Mouse (Mus musculus): ENCODE measurements at regions not wholly inside any gene's neighbourhood (a gene's known extent, or its start where the extent isn't known, plus 50 kb on each side); places are given as distances from the start of the nearest gene placed in this dataset.
"Not testable (repeated sequence)": the region's sequence is repeated elsewhere in the genome, so short reads cannot be mapped to it uniquely, and the experiment has no call there.

GRCm38 (mm10) chr5:82664121-82664520, 690.9 kb downstream of the Tecrl start:
- Histone ChIP-seq H3K27ac (no peak overlapping the region), H3K4me1 (ENCODE audit: insufficient read depth, low read length) (no peaks in the 10 kb centered on the region), H3K36me3 (ENCODE audit: insufficient read depth, low read length) (no peaks in the 10 kb centered on the region), H3K4me3 (ENCODE audit: low read length) (no peak overlapping the region), H3K4me2 (ENCODE audit: low read depth, low read length) (no peak overlapping the region), H3K9ac (replicated peaks; ENCODE audit: low read length) (no peak overlapping the region), H3K9me3 (ENCODE audit: low read length) (no peaks in the 10 kb centered on the region), H3K27me3 (ENCODE audit: insufficient read depth, low read length) (no peaks in the 10 kb centered on the region)
- WGBS: 77% methylated on average over 1 of the region's 1 CpGs
- DNase-seq (ENCODE audit: low spot score): no peak
- ATAC-seq: no peak
- no peak for TF ChIP-seq CTCF (IDR thresholded peaks at IDR 0.05; ENCODE audit: low read depth)

GRCm38 (mm10) chr5:82653637-82654036, 701.4 kb downstream of the Tecrl start:
- not testable (repeated sequence) for H3K9me3 ChIP-seq (ENCODE audit: low read length); H3K27ac ChIP-seq; H3K27me3 ChIP-seq (ENCODE audit: insufficient read depth, low read length); H3K36me3 ChIP-seq (ENCODE audit: insufficient read depth, low read length); H3K9ac ChIP-seq (replicated peaks; ENCODE audit: low read length); ATAC-seq; DNase-seq (ENCODE audit: low spot score); H3K4me3 ChIP-seq (ENCODE audit: low read length); H3K4me2 ChIP-seq (ENCODE audit: low read depth, low read length); H3K4me1 ChIP-seq (ENCODE audit: insufficient read depth, low read length)
- 94% methylated on average over 18 of the region's 23 CpGs for WGBS

GRCm38 (mm10) chr5:82620056-82620455, 734.9 kb downstream of the Tecrl start:
- ATAC-seq: no peak
- no peak overlapping the region for H3K4me2 ChIP-seq (ENCODE audit: low read depth, low read length)
- peak; percentile 51 for DNase-seq (ENCODE audit: low spot score)
- H3K27ac ChIP-seq: no peak overlapping the region
- H3K9me3 ChIP-seq (ENCODE audit: low read length): no peaks in the 10 kb centered on the region
- no peaks in the 10 kb centered on the region for H3K36me3 ChIP-seq (ENCODE audit: insufficient read depth, low read length)
- WGBS: 63% methylated on average over 1 of the region's 1 CpGs
- no peak overlapping the region for H3K9ac ChIP-seq (replicated peaks; ENCODE audit: low read length)
- H3K27me3 ChIP-seq (ENCODE audit: insufficient read depth, low read length): no peaks in the 10 kb centered on the region
- no peak for TF ChIP-seq CTCF (IDR thresholded peaks at IDR 0.05; ENCODE audit: low read depth)
- H3K4me1 ChIP-seq (ENCODE audit: insufficient read depth, low read length): no peaks in the 10 kb centered on the region
- H3K4me3 ChIP-seq (ENCODE audit: low read length): no peak overlapping the region
